Mouse (Mus musculus): ENCODE measurements at regions not wholly inside any gene's neighbourhood (a gene's known extent, or its start where the extent isn't known, plus 50 kb on each side); places are given as distances from the start of the nearest gene placed in this dataset.

DNA sequence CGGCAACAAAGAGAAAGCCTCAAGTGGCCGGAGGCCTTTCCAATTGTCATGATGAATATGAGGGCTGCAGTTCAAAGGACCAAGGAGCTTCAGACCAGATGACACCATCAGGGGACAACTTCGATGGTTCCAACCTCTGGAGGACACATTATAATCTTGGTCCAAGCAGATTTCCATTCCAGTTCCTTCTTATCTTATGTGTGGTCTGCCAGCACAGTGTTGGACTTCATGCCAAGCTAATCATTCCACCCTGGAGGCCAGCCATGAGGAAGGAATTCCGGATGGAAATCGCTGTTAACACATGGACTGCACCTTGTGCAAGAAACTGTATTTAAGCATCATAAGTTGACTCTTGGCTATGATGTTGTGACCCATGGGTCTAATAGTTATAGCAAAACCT lies 334.5 kb upstream of the Gm21798 start:
- Histone ChIP-seq H3K9ac (replicated peaks) (no peak overlapping the region), H3K27me3 (replicated peaks) (no peaks in the 10 kb centered on the region), H3K4me2 (no peak overlapping the region), H3K36me3 (no peaks in the 10 kb centered on the region), H3K9me3 (replicated peaks) (no peaks in the 10 kb centered on the region), H3K4me1 (no peaks in the 10 kb centered on the region), H3K27ac (replicated peaks) (no peak overlapping the region), H3K4me3 (replicated peaks) (no peak overlapping the region)
- 89% methylated on average over 5 of the region's 5 CpGs for WGBS
- no peak for ATAC-seq (ENCODE audit: low FRiP score)

GRCm38 (mm10) chr15:64487801-64488200 lies 329.7 kb upstream of the Gm21798 start:
- 21% methylated on average over 2 of the region's 3 CpGs for WGBS

GRCm38 (mm10) chr15:64500783-64501182 lies 316.7 kb upstream of the Gm21798 start:
- Histone ChIP-seq H3K4me2 (no peak overlapping the region), H3K9ac (replicated peaks) (no peak overlapping the region), H3K36me3 (no peaks in the 10 kb centered on the region), H3K27ac (replicated peaks) (no peak overlapping the region), H3K4me3 (replicated peaks) (no peak overlapping the region), H3K4me1 (no peaks in the 10 kb centered on the region), H3K9me3 (replicated peaks) (no peaks in the 10 kb centered on the region), H3K27me3 (replicated peaks) (no peaks in the 10 kb centered on the region)
- ATAC-seq (ENCODE audit: low FRiP score), result no peak

More at GRCm38 (mm10) chr15:64487801-64488200, 329.7 kb upstream of the Gm21798 start:
- no peaks in the 10 kb centered on the region for H3K9me3 ChIP-seq (replicated peaks)
- H3K36me3 ChIP-seq, result no peaks in the 10 kb centered on the region
- no peak overlapping the region for H3K4me2 ChIP-seq
- H3K9ac ChIP-seq (replicated peaks), result no peak overlapping the region
- no peaks in the 10 kb centered on the region for H3K27me3 ChIP-seq (replicated peaks)
- H3K4me3 ChIP-seq (replicated peaks), result no peak overlapping the region
- no peak overlapping the region for H3K27ac ChIP-seq (replicated peaks)
- H3K4me1 ChIP-seq, result no peaks in the 10 kb centered on the region
- no peak for ATAC-seq (ENCODE audit: low FRiP score)

DNA sequence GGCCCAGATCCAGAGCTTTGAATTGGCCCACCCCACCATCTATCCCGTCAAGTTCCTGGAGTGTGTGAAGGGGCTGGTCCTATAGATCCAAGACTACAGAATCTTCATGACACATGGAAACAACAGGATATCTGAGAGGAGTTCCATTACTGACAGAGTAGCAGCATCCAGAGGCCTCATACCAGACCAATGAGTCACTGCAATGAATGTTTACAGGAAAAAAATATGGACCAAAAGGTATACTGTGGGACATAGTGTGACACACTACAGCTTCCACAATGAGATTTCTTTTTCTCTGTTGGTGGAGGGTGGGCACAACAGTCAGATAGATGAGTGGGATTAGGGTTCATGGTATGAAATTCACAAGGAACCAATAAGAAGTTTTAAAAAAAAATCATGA lies 316.0 kb upstream of the Gm21798 start:
- Histone ChIP-seq H3K4me2 (no peak overlapping the region), H3K9me3 (replicated peaks) (no peaks in the 10 kb centered on the region), H3K9ac (replicated peaks) (no peak overlapping the region), H3K36me3 (no peaks in the 10 kb centered on the region), H3K4me3 (replicated peaks) (no peak overlapping the region), H3K27ac (replicated peaks) (no peak overlapping the region), H3K4me1 (no peaks in the 10 kb centered on the region), H3K27me3 (replicated peaks) (no peaks in the 10 kb centered on the region)
- no peak for ATAC-seq (ENCODE audit: low FRiP score)
- WGBS, result 89% methylated on average over 1 of the region's 1 CpGs

- no peak for ATAC-seq (ENCODE audit: low FRiP score)
- Histone ChIP-seq H3K4me3 (replicated peaks) (no peak overlapping the region), H3K36me3 (no peaks in the 10 kb centered on the region), H3K27me3 (replicated peaks) (no peaks in the 10 kb centered on the region), H3K9ac (replicated peaks) (no peak overlapping the region), H3K27ac (replicated peaks) (no peak overlapping the region), H3K4me2 (no peak overlapping the region), H3K9me3 (replicated peaks) (no peaks in the 10 kb centered on the region), H3K4me1 (no peaks in the 10 kb centered on the region)
- 80% methylated on average over 4 of the region's 4 CpGs for WGBS
These were observed 312.7 kb upstream of the Gm21798 start for GRCm38 (mm10) chr15:64504751-64505150.

DNA sequence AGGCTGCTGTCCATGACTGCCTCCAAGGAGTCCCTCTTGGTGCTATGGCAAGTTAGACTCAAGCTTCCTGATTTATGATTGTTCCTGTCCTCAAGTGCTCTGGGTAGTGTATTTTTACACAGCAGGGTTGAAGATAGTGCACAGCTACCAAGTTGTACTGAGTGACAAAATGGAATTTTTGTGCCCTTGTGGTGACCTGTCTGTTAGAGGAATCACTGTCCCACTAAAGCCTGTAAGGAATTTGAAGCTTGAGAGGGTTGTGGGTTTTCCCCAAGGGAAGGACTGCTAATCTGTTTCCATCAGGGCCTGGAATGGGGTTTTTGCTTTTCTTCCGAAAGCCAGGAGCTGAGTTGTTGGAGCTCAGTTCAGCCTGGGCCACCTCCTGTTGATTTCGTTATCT lies 306.8 kb upstream of the Gm21798 start:
- H3K9ac ChIP-seq (replicated peaks), result no peak overlapping the region
- no peak overlapping the region for H3K27ac ChIP-seq (replicated peaks)
- no peaks in the 10 kb centered on the region for H3K9me3 ChIP-seq (replicated peaks)
- H3K36me3 ChIP-seq, result no peaks in the 10 kb centered on the region
- no peak overlapping the region for H3K4me3 ChIP-seq (replicated peaks)
- 80% methylated on average over 2 of the region's 2 CpGs for WGBS
- ATAC-seq (ENCODE audit: low FRiP score), result no peak
- H3K4me1 ChIP-seq, result no peaks in the 10 kb centered on the region
- H3K27me3 ChIP-seq (replicated peaks), result no peaks in the 10 kb centered on the region
- no peak overlapping the region for H3K4me2 ChIP-seq

DNA sequence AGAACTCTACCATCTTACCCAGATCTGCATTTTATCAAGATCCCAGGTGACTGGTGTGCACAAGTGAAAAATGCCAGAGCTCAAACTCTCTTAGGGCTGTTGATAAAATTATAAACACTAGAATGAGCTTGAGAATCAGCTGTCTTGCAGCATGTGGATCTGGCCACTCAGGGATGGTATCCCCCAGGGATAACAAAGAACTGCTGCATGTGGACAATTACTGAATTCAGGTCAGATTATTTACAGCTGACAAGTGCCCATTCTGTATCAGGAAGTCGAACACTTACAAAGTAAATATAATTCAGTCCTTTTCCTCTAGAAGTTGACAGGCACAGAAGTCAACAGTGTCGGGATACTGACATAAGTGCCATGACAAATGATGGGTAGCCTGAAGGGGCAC lies 306.3 kb upstream of the Gm21798 start:
- Histone ChIP-seq H3K4me3 (replicated peaks) (no peak overlapping the region), H3K27ac (replicated peaks) (no peak overlapping the region), H3K9ac (replicated peaks) (no peak overlapping the region), H3K27me3 (replicated peaks) (no peaks in the 10 kb centered on the region), H3K4me2 (no peak overlapping the region), H3K9me3 (replicated peaks) (no peaks in the 10 kb centered on the region), H3K36me3 (no peaks in the 10 kb centered on the region), H3K4me1 (no peaks in the 10 kb centered on the region)
- WGBS, result 11% methylated on average over 2 of the region's 2 CpGs
- ATAC-seq (ENCODE audit: low FRiP score), result no peak

DNA sequence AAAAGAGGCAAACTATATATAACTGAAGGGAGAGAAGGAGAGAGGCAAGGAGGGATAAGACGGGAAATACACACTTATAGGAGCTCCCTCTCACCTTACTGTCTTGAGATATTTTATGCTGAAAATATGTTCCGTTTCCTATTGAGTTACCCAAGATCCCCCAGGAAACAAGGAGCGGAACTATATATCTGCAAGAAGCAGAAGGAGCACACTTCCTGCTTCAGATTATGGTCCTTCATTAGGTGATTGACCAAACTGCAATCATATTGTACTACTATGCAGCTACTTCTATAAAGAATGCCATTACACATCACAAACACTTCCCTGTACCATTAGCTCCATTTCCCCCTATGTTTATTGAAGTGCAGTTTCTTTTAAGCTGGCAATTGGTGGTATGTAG lies 304.9 kb upstream of the Gm21798 start:
- 93% methylated on average over 3 of the region's 3 CpGs for WGBS
- Histone ChIP-seq H3K27ac (replicated peaks) (no peak overlapping the region), H3K4me2 (no peak overlapping the region), H3K4me3 (replicated peaks) (no peak overlapping the region), H3K36me3 (no peaks in the 10 kb centered on the region), H3K27me3 (replicated peaks) (no peaks in the 10 kb centered on the region), H3K9ac (replicated peaks) (no peak overlapping the region), H3K9me3 (replicated peaks) (no peaks in the 10 kb centered on the region), H3K4me1 (no peaks in the 10 kb centered on the region)
- ATAC-seq (ENCODE audit: low FRiP score), result no peak

- Histone ChIP-seq H3K9ac (replicated peaks) (no peak overlapping the region), H3K27me3 (replicated peaks) (no peaks in the 10 kb centered on the region), H3K9me3 (replicated peaks) (no peaks in the 10 kb centered on the region), H3K36me3 (no peaks in the 10 kb centered on the region), H3K27ac (replicated peaks) (no peak overlapping the region), H3K4me1 (no peaks in the 10 kb centered on the region), H3K4me3 (replicated peaks) (no peak overlapping the region), H3K4me2 (no peak overlapping the region)
- ATAC-seq (ENCODE audit: low FRiP score), result no peak
These were observed 303.9 kb upstream of the Gm21798 start for GRCm38 (mm10) chr15:64513501-64514097.

DNA sequence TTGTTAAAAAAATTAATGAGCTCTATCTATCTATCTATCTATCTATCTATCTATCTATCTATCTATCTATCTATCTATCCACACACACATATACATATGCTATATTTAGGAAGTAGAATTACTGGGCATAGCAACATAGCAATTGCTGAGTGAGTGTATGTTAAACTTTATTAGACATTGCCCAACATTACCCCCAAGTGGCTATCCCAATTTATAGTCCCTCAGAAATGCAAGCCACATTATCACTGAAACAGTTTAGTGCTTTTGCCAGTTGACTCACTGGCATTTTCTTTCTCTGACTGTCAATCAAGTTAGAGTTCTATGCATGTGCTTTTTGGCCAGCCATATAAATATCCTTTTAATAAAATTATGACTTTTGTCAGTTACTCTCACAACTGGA lies 302.3 kb upstream of the Gm21798 start:
- Histone ChIP-seq H3K36me3 (no peaks in the 10 kb centered on the region), H3K4me2 (no peak overlapping the region), H3K27me3 (replicated peaks) (no peaks in the 10 kb centered on the region), H3K9me3 (replicated peaks) (no peaks in the 10 kb centered on the region), H3K27ac (replicated peaks) (no peak overlapping the region), H3K9ac (replicated peaks) (no peak overlapping the region), H3K4me3 (replicated peaks) (no peak overlapping the region), H3K4me1 (no peaks in the 10 kb centered on the region)
- no peak for ATAC-seq (ENCODE audit: low FRiP score)

GRCm38 (mm10) chr15:64519207-64519628 lies 298.3 kb upstream of the Gm21798 start:
- Histone ChIP-seq H3K27me3 (replicated peaks) (no peaks in the 10 kb centered on the region), H3K36me3 (no peaks in the 10 kb centered on the region), H3K27ac (replicated peaks) (no peak overlapping the region), H3K4me3 (replicated peaks) (no peak overlapping the region), H3K9me3 (replicated peaks) (no peaks in the 10 kb centered on the region), H3K4me2 (no peak overlapping the region), H3K4me1 (no peaks in the 10 kb centered on the region), H3K9ac (replicated peaks) (no peak overlapping the region)
- ATAC-seq (ENCODE audit: low FRiP score), result peak; percentile 79
- 42% methylated on average over 4 of the region's 4 CpGs for WGBS

DNA sequence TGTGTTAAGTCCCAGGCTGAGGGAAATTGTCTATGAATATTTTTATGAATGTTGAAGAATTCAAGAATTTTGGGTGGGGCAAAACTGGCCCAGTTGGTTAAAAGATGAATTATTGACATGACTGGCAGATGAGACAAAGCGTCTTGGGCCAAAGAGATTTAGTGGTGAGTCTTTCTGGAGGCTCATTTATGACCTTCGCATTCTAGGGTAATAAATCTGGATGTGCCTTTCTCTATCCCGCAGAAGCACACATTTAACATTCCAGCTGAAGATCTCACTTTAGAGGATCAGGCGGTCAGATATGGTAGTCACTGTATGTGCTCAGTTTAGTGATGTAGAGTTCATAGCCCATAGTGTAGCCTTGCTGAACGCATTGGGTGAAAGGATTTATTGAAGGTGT lies 296.9 kb upstream of the Gm21798 start:
- no peak overlapping the region for H3K27ac ChIP-seq (replicated peaks)
- no peaks in the 10 kb centered on the region for H3K36me3 ChIP-seq
- H3K4me3 ChIP-seq (replicated peaks), result no peak overlapping the region
- WGBS, result 64% methylated on average over 5 of the region's 5 CpGs
- H3K9me3 ChIP-seq (replicated peaks), result no peaks in the 10 kb centered on the region
- no peak for ATAC-seq (ENCODE audit: low FRiP score)
- no peaks in the 10 kb centered on the region for H3K27me3 ChIP-seq (replicated peaks)
- H3K4me2 ChIP-seq, result no peak overlapping the region
- no peak overlapping the region for H3K9ac ChIP-seq (replicated peaks)
- no peaks in the 10 kb centered on the region for H3K4me1 ChIP-seq
